Mouse (Mus musculus): ENCODE data around the gene Prkag1. TPM values are rescaled to one million over a fixed set of nuclear protein-coding genes. Genes with fewer than 3 reads are reported as not detected.

The Prkag1 gene
- total RNA-seq, 2 experiments from 2014 or later = 39.3 to 41.0 TPM

GRCm38 (mm10) chr15:98774096-98774495 lies 57.2 kb downstream of the Prkag1 start:
- DNase-seq (ENCODE audit: low spot score in 2 of 2) = no peak

- DNase-seq (ENCODE audit: low spot score in 2 of 2) = no peak
Measured at GRCm38 (mm10) chr15:98772511-98773211, 58.7 kb downstream of the Prkag1 start.

GRCm38 (mm10) chr15:98771813-98772425 lies 59.4 kb downstream of the Prkag1 start:
- DNase-seq (ENCODE audit: low spot score in 2 of 2) = no peak

- DNase-seq (ENCODE audit: low spot score in 2 of 2) = no peak
Measured at GRCm38 (mm10) chr15:98768259-98768658, 63.1 kb downstream of the Prkag1 start.

- no peak for DNase-seq (ENCODE audit: low spot score in 2 of 2)
Measured at GRCm38 (mm10) chr15:98765929-98766328, 65.4 kb downstream of the Prkag1 start.

Other genes starting within 250 kb of the Prkag1 start
- gene Adcy6, start 221.4 kb downstream of the Prkag1 start, total RNA-seq (2021) = 10 to 100 TPM; 41.4 to 44.6 TPM
- gene Cacnb3, start 200.7 kb downstream of the Prkag1 start, total RNA-seq (2021) = 100 to 1,000 TPM; 139 to 147 TPM
- 10 to 100 TPM; 78.3 to 81.4 TPM for gene Ddx23, start 168.6 kb downstream of the Prkag1 start, total RNA-seq (2021)
- 10 to 100 TPM; 31.2 to 34.3 TPM for gene Rnd1, start 154.1 kb downstream of the Prkag1 start, total RNA-seq (2021)
- 10 to 100 TPM in 1 of 2 experiments, 1 to 10 TPM in 1; 9.7 to 14.2 TPM for gene Ccdc65, start 123.3 kb downstream of the Prkag1 start, total RNA-seq (2021)
- gene Fkbp11, start 103.3 kb downstream of the Prkag1 start, total RNA-seq (2021) = 1 to 10 TPM; 2.2 to 2.6 TPM
- 100 to 1,000 TPM; 636 TPM for gene Arf3, start 68.3 kb downstream of the Prkag1 start, total RNA-seq (2021)
- gene Wnt10b, start 53.4 kb downstream of the Prkag1 start, total RNA-seq (2021) = under 1 TPM; 0.25 to 0.37 TPM
- gene Wnt1, start 41.7 kb downstream of the Prkag1 start, total RNA-seq (2021) = not detected
- gene Ddn, start 22.0 kb downstream of the Prkag1 start, total RNA-seq (2021) = 100 to 1,000 TPM; 401 to 403 TPM
- 10 to 100 TPM; 71.4 to 77.3 TPM for gene Kmt2d, start 39.7 kb upstream of the Prkag1 start, total RNA-seq (2021)
- 10 to 100 TPM in 1 of 2 experiments, 1 to 10 TPM in 1; 8.8 to 13.0 TPM for gene Rhebl1, start 63.0 kb upstream of the Prkag1 start, total RNA-seq (2021)
- gene Dhh, start 67.0 kb upstream of the Prkag1 start, total RNA-seq (2021) = under 1 TPM; 0.36 to 0.57 TPM
- 10 to 100 TPM; 17.2 to 27.3 TPM for gene Lmbr1l, start 86.7 kb upstream of the Prkag1 start, total RNA-seq (2021)
- 100 to 1,000 TPM; 931 to 937 TPM for gene Tuba1b, start 103.0 kb upstream of the Prkag1 start, total RNA-seq (2021)
- gene Gm49450, start 122.0 kb upstream of the Prkag1 start, total RNA-seq (2021) = not detected
- gene Tuba1a, start 122.2 kb upstream of the Prkag1 start, total RNA-seq (2021) = 1,000 to 10,000 TPM; 3,808 to 4,015 TPM
- gene Tuba1c, start 198.4 kb upstream of the Prkag1 start, total RNA-seq (2021) = 100 to 1,000 TPM; 234 TPM
- gene Prph, start 223.7 kb upstream of the Prkag1 start, total RNA-seq (2021) = 10 to 100 TPM in 1 of 2 experiments, 1 to 10 TPM in 1; 9.1 to 13.2 TPM
- 1 to 10 TPM; 1.4 to 1.7 TPM for gene Troap, start 243.1 kb upstream of the Prkag1 start, total RNA-seq (2021)

All from layer of hippocampus, postnatal 10 days (tissue).